Mouse (Mus musculus) left cerebral cortex, adult 18-20 months (tissue): ENCODE results near the gene Cryz. TPM values are rescaled to one million over a fixed set of nuclear protein-coding genes. Genes with fewer than 3 reads are reported as not detected.
"Not testable (repeated sequence)": the region's sequence is repeated elsewhere in the genome, so short reads cannot be mapped to it uniquely, and the experiment has no call there.

Experiments
- DNase-seq, 2 experiments: peaks; one replicate each; pipeline ENCODE4 v3.0.0; 2021 to 2022; ENCODE audit warnings: low spot score in 2 of 2, mixed read lengths in 1 of 2
- total RNA-seq, 2 experiments: library from RNA; stranded (reverse); gene quantifications; 2 replicates each; pipeline ENCODE4 v1.2.3; 2021

Gene Cryz
- total RNA-seq, 2 experiments from 2014 or later: 20.3 to 21.3 TPM

GRCm38 (mm10) chr3:154604871-154605270 is 8.4 kb downstream of the Cryz start:
- no peak for DNase-seq

DNA sequence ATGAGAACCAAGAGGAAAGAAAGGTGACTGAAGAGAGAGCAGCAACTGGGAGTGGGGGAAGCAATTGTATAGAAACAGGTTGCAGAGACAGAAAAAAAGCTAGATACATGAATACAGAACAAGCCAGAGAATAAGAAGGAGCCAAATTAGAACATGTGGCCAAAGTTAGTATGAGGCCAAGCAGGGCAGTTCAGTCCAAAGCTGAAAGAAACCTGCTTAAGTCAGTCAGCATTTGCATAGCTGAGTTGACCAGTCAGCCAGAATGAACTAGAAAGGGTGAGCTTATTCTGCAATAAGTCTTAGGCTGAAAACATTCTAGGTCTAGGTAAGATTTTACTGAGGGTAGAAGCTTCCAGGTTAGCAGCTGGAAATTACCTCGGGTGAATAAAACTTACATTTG is 11.4 kb downstream of the Cryz start:
- no peak for DNase-seq

DNA sequence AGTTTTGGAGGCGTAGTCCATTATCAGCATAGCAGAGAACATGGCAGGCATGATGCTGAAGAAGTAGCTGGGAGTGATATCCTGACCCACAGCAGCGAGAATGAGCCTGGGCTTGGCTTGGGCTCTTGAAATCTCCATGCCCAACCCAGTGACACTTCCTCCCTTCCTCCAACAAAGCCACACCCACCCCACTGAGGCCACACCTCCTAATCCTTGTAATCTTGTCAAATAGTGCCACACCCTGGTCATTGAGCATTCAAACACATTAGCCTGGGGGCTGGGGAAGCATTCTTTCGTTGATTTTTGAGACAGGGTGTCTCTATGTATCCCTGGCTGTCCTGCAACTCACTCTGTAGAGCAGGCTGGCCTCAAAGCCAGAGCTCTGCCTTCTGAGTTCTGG is 15.4 kb downstream of the Cryz start:
- DNase-seq: no peak

DNA sequence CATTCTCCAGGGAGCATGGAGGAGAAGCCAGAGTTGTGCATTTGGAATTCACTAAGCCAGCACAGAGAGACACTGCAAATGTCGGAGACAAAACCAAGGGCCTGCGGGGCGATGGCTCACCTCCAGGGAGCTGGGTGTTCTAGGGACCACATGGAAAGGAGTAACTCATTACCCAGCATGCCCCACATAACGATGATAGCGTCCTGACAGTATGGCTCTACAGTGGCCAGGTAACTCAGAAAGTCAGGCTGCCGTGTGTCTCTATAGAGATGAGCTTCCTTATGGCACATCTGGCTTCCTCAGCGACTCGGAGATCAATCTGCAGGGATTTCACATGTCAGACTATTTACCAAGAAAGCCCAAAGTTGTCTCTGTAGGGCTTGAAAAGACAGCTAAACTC is 18.3 kb downstream of the Cryz start:
- no peak for DNase-seq

DNA sequence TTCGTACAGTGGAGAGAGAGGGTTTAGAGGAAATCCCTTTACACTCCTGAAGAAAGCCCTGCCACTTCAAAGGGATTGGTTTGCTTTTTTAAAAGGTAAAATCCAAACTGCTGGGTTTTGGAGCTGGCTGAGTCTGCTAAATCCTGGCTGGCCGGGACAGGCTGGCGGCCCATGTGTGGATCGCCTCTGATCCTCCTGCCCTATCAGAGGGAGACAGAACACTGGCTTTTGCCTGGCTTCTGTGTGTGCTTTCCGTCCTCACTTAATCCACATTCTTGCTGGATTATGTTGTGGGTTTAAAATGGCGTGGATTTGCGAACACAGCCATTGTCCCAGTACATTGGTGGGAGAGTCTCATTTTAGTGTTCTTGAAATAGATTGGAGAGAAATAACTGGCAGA is 18.8 kb downstream of the Cryz start:
- no peak for DNase-seq

DNA sequence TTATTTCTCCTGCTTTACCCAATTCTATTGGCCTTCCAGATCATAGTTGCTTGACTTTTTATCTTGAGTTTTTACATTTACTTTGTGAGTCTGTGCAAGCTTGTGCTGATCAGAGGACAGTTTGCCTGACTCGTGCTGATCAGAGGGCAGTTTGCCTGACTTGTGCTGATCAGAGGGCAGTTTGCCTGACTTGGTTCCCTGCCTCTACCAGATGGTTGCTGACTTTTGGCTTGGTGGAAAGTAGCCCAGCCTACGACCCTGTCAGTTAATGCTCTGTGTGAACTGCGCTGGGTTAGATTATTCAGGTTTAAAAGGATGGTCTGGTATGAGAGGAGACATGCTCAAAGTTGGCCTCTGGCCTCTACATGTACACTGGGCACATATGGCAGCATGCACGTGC is 19.6 kb downstream of the Cryz start:
- DNase-seq: no peak

DNA sequence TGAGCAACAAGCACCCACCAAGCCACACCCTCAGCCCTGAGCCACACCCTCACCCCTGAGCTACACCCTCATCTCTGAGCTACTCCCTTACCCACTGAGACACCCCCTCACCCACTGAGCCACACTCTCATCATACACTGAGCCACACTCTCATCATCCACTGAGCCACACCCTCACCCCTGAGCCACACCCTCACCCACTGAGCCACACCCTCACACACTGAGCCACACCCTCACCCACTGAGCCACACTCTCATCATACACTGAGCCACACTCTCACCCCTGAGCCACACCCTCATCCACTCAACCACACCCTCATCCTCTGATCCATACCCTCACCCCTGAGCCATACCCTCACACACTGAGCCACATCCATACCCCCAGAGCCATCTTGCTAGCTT is 31.8 kb downstream of the Cryz start:
- no peak for DNase-seq

- not testable (repeated sequence) for DNase-seq
These were observed 34.8 kb downstream of the Cryz start for GRCm38 (mm10) chr3:154631281-154631680.

- no peak for DNase-seq
These were observed 36.6 kb downstream of the Cryz start for GRCm38 (mm10) chr3:154633091-154633490.

GRCm38 (mm10) chr3:154646638-154647442 is 50.3 kb downstream of the Cryz start:
- DNase-seq: peak in 1 of 2 experiments; percentile 35

- DNase-seq: no peak
These were observed 50.9 kb downstream of the Cryz start for GRCm38 (mm10) chr3:154647443-154647780.

DNA sequence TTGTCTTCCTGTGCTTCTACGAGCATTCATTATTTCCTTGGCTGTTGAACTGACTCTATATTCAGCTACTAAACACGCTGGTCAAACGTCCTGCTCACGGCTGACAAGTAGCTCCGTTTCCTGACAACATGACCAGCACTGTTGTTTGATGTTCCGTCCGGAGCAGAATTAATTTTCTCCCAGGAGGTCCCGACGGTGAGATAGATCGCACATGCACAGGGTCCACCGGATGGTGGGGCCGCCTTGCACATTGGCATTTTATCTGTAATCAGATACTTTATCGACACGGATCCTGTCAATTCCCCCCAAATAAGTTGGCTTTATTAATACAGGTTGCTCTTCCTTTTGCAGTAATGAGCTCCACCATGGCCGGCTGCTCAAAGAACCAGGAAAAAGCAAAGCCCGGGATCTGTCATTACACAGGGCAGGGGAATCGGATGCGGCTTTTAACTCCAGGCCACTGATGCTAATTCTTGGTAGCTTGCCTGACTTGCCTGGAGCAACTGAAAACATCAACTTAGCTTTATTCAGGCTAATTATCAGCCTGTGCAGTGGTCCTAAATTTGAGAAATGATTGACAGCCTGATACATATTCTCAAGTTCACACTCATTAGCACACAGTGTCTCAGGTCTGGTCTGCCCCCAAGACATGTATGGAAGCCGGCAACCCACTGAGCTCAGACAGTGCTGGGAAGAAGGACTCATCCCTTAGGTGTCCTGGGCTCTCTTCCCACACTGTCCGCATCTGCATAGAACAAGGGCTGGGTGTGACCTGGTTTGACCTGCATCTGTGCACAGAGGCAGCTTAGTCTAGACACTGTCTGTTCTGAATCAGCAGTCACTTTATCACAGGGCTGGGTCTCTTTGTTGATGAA is 53.1 kb downstream of the Cryz start:
- no peak for DNase-seq

DNA sequence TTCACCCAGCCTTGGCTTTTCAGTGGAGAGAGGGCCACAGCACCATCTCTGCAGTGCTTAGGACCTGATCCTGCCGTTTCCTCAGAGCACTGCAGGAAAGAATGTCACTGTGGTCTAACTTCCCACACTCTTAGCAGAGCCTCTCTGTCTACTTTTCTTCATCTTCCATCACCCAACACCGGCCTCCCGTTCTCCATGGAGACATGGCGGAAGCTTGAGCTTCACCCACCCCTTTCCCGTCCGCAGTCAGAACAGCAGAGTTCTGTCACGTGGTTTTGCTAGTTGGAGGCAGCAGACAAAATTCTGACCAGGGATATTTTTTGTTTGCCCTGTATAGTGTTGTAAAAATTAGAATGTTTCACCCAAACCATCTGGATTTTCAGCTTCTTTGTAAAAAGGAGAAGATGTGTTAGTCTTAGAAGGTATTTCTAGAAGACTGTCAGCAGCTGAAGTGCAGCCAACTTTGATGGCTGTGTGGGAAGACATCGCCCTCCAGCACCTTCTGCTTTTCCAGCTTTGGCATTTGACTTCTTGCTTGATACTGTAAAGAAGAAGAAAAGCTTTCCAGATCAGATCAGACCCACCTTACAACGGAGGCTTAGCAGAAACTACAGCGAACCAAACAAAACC is 54.8 kb downstream of the Cryz start:
- peak; percentile 51 to 59 for DNase-seq

GRCm38 (mm10) chr3:154652581-154653420 is 56.3 kb downstream of the Cryz start:
- DNase-seq: peak; percentile 87 to 89

DNA sequence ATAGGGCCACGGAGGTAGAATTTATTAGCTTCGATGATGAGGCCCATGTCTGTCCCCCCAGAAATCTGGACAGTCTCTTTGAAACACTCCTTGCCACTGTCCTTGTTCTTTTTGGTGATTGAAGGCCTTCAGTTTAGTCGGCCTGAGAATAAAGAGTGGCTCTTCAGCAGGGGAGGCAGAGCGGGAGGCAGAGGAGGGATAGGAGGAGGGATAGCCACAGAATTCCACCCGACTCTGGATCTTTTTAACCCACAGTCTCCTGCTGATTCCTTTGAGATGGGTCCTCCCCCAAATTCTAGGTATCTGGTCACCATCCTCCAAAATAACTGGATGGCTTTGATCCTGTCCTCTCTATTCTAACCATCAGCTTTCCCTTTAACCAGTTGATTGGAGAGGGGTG is 56.9 kb downstream of the Cryz start:
- no peak for DNase-seq

DNA sequence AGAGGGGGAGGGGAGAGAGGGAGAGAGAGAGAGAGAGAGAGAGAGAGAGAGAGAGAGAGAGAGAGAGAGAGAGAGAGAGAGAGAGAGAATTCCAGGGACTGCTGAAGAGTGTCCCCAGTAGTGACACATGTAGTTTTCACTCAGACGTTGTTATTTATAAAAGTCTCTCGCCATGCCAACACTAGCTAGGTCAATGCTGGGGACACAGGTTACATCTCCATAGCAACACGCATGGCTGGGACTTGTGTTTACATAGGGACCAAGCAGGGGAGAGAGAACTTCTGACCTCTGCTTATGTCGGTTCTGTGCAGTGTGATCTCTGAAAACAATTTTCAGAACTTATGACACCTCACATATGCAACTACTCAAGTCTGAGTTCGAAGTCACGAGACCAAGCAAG is 57.8 kb downstream of the Cryz start:
- no peak for DNase-seq

- DNase-seq: no peak
These were observed 58.4 kb downstream of the Cryz start for GRCm38 (mm10) chr3:154654901-154655300.

- DNase-seq: no peak
These were observed 59.2 kb downstream of the Cryz start for GRCm38 (mm10) chr3:154655711-154656110.

- DNase-seq: no peak
These were observed 67.0 kb downstream of the Cryz start, which contains the start of gene Erich3 for GRCm38 (mm10) chr3:154663545-154663944. Gene Erich3 (plus strand): TSS chr3:154663859.

GRCm38 (mm10) chr3:154663976-154664581 is 67.6 kb downstream of the Cryz start:
- DNase-seq: peak; percentile 72 to 81
